Mouse (Mus musculus) MEL (cell line): ENCODE measurements around the gene Slc41a3.

Source experiments
- CHD2 ChIP-seq: IDR thresholded peaks from 2 replicates; pipeline ENCODE4 v1.6.1; 2011; ENCODE audit warnings: low read length, improper control_type of control experiment
- CTCF ChIP-seq, 3 experiments: IDR thresholded peaks in 2 of 3; conservative IDR thresholded peaks in 1 of 3; 2 replicates each; pipeline ENCODE4 v1.5.1; 2011 to 2012; ENCODE audit warnings: low read length in 3 of 3, low read depth in 2 of 3, mild to moderate bottlenecking in 2 of 3, improper control_type of control experiment in 1 of 3, inconsistent platforms in 1 of 3, mixed read lengths in 1 of 3, moderate library complexity in 1 of 3; ENCODE audit not compliant: control insufficient read depth in 1 of 3, insufficient read depth in 1 of 3, poor library complexity in 1 of 3, severe bottlenecking in 1 of 3
- MAX ChIP-seq: IDR thresholded peaks from 2 replicates; pipeline ENCODE4 v1.6.1; 2011; ENCODE audit warnings: low read length, improper control_type of control experiment
- MXI1 ChIP-seq: IDR thresholded peaks from 2 replicates; pipeline ENCODE4 v1.6.1; 2011; ENCODE audit warnings: mild to moderate bottlenecking, low read depth, low read length, improper control_type of control experiment
- RCOR1 ChIP-seq: IDR thresholded peaks from 2 replicates; pipeline ENCODE4 v1.6.1; 2012; ENCODE audit warnings: low read depth, mild to moderate bottlenecking, inconsistent platforms, low read length, improper control_type of control experiment
- USF1 ChIP-seq: IDR thresholded peaks from 2 replicates; pipeline ENCODE4 v1.6.1; 2014; ENCODE audit warnings: low read depth, mild to moderate bottlenecking, inconsistent platforms, low read length, improper control_type of control experiment, moderate library complexity

GRCm38 (mm10) chr6:90620791-90621583, 16.5 kb downstream of the Slc41a3 start:
- TF ChIP-seq CTCF (IDR thresholded peaks at IDR 0.05 in 2 of 3, conservative IDR thresholded peaks at IDR 0.05 in 1 of 3; ENCODE audit: control insufficient read depth in 1 of 3, insufficient read depth in 1 of 3, low read depth in 2 of 3, low read length in 3 of 3, poor library complexity in 1 of 3, severe bottlenecking in 1 of 3) (no peak), MAX (no peak), MXI1 (no peak; the same call in 1 of the 2 replicates), RCOR1 (no peak), USF1 (no peak), CHD2 (no peak)
